Mouse (Mus musculus): Measurements from ENCODE around the gene Kti12. TPM values are rescaled to one million over a fixed set of nuclear protein-coding genes. Genes with fewer than 3 reads are reported as not detected.

Kti12 gene
- total RNA-seq (2015; ENCODE audit: low replicate concordance) (2.1 and 12.7 TPM in 2 replicates), total RNA-seq (2017; ENCODE audit: low replicate concordance) (2.6 and 2.8 TPM in 2 replicates)

GRCm38 (mm10) chr4:108847715-108848504 is at the start of gene Kti12:
Gene Kti12 (plus strand): TSS chr4:108847785.
- ATAC-seq (replicated peaks; ENCODE audit: low FRiP score, poor library complexity, severe bottlenecking) = peak; percentile 95

- ATAC-seq (replicated peaks; ENCODE audit: low FRiP score, poor library complexity, severe bottlenecking) = peak; percentile 80
Measured at GRCm38 (mm10) chr4:108798083-108798830, 49.3 kb upstream of the Kti12 start.

GRCm38 (mm10) chr4:108803535-108803934 is 44.0 kb upstream of the Kti12 start:
- ATAC-seq (replicated peaks; ENCODE audit: low FRiP score, poor library complexity, severe bottlenecking) = no peak

- no peak for ATAC-seq (replicated peaks; ENCODE audit: low FRiP score, poor library complexity, severe bottlenecking)
Measured at GRCm38 (mm10) chr4:108811142-108811541, 36.4 kb upstream of the Kti12 start.

GRCm38 (mm10) chr4:108811550-108811949 is 36.0 kb upstream of the Kti12 start:
- ATAC-seq (replicated peaks; ENCODE audit: low FRiP score, poor library complexity, severe bottlenecking) = no peak

- no peak for ATAC-seq (replicated peaks; ENCODE audit: low FRiP score, poor library complexity, severe bottlenecking)
Measured at GRCm38 (mm10) chr4:108825677-108826076, 21.9 kb upstream of the Kti12 start.

- no peak for ATAC-seq (replicated peaks; ENCODE audit: low FRiP score, poor library complexity, severe bottlenecking)
Measured at GRCm38 (mm10) chr4:108826096-108826495, 21.5 kb upstream of the Kti12 start.

- ATAC-seq (replicated peaks; ENCODE audit: low FRiP score, poor library complexity, severe bottlenecking) = no peak
Measured at GRCm38 (mm10) chr4:108826643-108827042, 20.9 kb upstream of the Kti12 start.

GRCm38 (mm10) chr4:108830698-108831097 is 16.9 kb upstream of the Kti12 start:
- no peak for ATAC-seq (replicated peaks; ENCODE audit: low FRiP score, poor library complexity, severe bottlenecking)

- peak; percentile 97 for ATAC-seq (replicated peaks; ENCODE audit: low FRiP score, poor library complexity, severe bottlenecking)
Measured at GRCm38 (mm10) chr4:108832916-108833827, 14.4 kb upstream of the Kti12 start, which contains the start of gene Btf3l4. Gene Btf3l4 (minus strand): TSS chr4:108833614.

GRCm38 (mm10) chr4:108833828-108834114 is 13.8 kb upstream of the Kti12 start:
- ATAC-seq (replicated peaks; ENCODE audit: low FRiP score, poor library complexity, severe bottlenecking) = peak; percentile 59

- ATAC-seq (replicated peaks; ENCODE audit: low FRiP score, poor library complexity, severe bottlenecking) = 0 out of 2 replicates have a peak, but pooled peaks have one; percentile 13
Measured at GRCm38 (mm10) chr4:108834115-108834970, 13.2 kb upstream of the Kti12 start, which contains the start of gene Txndc12. Gene Txndc12 (plus strand): TSS chr4:108834601.

GRCm38 (mm10) chr4:108834971-108835311 is 12.6 kb upstream of the Kti12 start:
- ATAC-seq (replicated peaks; ENCODE audit: low FRiP score, poor library complexity, severe bottlenecking) = no peak

GRCm38 (mm10) chr4:108835496-108835895 is 12.1 kb upstream of the Kti12 start:
- ATAC-seq (replicated peaks; ENCODE audit: low FRiP score, poor library complexity, severe bottlenecking) = no peak

GRCm38 (mm10) chr4:108838031-108838430 is 9.6 kb upstream of the Kti12 start:
- ATAC-seq (replicated peaks; ENCODE audit: low FRiP score, poor library complexity, severe bottlenecking) = no peak

- ATAC-seq (replicated peaks; ENCODE audit: low FRiP score, poor library complexity, severe bottlenecking) = no peak
Measured at GRCm38 (mm10) chr4:108841920-108842578, 5.5 kb upstream of the Kti12 start.

GRCm38 (mm10) chr4:108843336-108843735 is 4.2 kb upstream of the Kti12 start:
- no peak for ATAC-seq (replicated peaks; ENCODE audit: low FRiP score, poor library complexity, severe bottlenecking)

GRCm38 (mm10) chr4:108845824-108846569 is 1.6 kb upstream of the Kti12 start:
- no peak for ATAC-seq (replicated peaks; ENCODE audit: low FRiP score, poor library complexity, severe bottlenecking)

All from erythroblast, adult 5-6 weeks (primary cell).